Mouse (Mus musculus) urinary bladder, postnatal 25 days (tissue): ENCODE results near the gene Smyd1.
"Not testable (repeated sequence)": the region's sequence is repeated elsewhere in the genome, so short reads cannot be mapped to it uniquely, and the experiment has no call there.

Experiments used
- DNase-seq: peaks from one replicate; pipeline ENCODE4 v3.0.0; 2022; ENCODE audit warnings: low spot score

Smyd1 gene

DNA sequence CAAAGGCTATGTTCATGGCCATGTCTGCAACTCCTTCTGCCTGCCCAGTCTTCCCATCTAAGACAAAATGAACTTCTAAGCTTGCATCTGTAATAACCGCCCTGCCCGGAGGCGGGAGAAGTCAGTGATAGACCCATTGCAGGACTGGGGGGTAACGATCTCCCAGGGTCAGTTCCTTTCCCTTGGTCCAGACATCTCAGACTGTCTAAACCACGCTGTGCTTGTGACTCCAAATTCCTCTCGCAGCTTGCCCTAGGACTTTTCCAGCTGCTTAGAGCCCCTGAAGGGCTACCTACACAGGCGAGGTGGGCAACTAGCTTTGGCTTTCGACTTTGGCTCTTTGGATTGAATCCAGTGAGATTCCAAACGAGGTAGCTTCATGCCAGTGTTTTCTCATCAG lies 2.8 kb upstream of the Smyd1 start:
- no peak for DNase-seq

DNA sequence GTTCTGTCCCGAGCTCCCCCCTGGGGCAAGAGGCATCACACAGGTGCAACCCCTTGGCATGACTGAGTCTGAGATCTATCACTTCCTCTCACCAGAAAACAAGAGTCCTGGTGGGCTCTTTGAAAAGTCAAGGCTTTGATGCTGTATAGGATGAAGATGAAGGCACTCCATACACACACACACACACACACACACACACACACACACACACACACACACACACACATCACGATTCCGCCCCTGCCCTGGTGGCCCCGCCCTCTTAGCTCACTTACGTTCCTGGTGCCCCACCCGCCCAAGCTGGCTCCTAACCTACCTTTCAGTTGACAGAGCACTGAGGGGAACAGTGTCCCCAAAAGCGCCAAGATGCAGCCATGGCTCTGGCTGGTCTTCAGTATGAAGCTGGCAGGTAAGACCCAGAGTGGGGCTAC lies 473 bp upstream of the Smyd1 start, which contains the start of gene Cd8b1:
TSS of gene Cd8b1 (plus strand) at position 298 of the 431 bp plus-strand sequence.
- DNase-seq = no peak

DNA sequence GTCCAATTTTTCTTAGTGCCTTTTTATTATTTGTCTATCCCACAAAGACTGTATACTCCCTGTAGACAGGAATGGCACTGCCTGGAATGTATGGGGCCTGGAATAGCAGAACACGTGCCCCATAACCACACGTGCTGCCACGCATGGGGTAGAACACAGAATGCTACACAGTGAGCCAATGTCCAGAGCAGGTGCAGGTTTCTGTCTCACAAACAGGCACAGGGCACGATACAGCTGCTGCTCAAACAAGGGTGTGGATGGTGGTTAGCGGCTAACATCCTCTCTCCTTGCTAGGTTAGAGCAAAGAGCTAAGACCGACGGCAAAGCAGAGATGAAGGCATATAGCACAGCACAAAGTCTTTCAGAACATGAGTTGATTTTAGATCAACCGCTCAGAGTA lies 14.5 kb downstream of the Smyd1 start:
- no peak for DNase-seq

DNA sequence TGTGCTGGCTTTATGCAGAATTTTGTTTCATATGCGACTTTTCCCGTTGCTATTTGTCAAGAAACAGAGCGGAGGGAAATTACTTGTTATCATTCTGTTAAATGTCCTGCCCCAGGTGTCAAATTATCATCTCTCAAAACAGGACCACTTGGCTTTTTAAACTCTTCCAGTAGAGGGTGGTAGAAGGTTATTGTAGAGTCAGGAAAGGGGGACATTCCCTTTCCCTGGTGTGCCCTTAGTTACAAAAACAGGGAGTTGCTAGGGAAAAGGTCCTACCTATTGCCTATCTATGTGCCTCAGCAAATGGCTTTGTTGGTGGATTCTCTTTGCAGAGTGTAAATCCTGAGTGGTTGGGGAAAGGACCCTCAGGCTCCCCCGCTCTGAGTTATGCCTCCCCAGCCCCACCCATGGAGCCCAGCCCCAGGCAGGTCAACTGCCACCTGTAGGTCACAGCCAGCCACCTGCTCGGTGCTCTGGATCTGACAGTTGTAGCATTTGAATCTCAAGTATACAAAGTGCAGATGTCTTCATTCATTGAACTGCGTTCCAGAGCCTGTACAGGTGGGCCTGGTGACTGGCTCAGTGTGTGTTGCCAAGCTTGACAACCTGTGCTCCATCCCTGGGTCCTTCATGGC lies 19.8 kb downstream of the Smyd1 start:
- DNase-seq = no peak

DNA sequence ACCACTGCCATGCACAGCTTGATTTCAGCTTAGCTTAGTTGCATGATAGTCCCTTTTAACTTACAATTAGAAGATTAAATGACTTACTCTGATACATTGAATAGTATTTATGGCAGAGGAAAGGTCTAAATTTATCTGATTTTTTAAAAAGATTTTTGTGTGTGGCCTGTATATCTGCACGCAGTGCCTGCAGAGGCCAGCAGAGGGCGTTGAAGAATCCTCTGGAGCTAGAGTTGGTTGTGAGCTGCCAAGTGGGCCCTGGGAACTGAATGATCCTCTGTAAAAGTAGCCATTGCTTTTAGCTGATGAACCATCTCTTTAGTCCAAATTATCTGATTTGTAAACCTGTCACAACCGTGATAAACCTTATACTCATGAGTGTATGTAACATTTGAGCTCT lies 23.3 kb downstream of the Smyd1 start:
- no peak for DNase-seq

DNA sequence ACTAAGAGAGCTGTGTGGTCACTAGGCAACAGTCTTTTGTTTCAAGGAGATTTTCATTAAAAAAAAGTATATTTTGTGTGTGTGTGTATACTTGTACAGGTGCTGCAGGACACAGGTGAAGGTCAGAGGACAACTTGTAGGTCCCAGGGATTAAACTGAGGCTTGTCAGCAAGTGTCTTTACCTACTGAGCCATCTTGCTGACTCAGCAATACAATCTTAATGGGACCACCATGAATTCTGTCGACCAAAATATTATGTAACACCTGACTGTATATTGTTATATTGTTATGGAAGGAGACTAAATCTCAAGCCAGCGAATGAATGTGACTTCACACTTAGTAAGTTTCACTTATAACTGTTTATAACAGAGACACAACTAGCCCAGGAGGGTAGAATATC lies 24.0 kb downstream of the Smyd1 start:
- DNase-seq = no peak

DNA sequence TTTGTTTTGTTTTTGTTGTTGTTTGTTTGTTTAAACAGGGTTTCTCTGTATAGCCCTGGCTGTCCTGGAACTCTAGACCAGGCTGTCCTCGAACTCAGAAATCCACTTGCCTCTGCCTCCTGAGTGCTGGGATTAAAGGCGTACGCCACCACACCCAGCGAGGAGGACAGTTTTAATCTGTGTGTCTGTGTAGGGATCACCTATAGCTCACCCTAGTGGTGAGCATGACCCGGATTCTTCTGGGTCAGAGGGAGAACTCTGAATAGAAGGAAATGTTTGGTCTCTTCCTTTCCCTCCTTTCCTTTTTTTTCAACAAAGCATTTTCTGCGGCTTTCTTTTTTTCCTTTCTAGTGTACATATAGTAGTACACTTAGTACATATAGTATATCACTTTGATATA lies 26.7 kb downstream of the Smyd1 start:
- no peak for DNase-seq

DNA sequence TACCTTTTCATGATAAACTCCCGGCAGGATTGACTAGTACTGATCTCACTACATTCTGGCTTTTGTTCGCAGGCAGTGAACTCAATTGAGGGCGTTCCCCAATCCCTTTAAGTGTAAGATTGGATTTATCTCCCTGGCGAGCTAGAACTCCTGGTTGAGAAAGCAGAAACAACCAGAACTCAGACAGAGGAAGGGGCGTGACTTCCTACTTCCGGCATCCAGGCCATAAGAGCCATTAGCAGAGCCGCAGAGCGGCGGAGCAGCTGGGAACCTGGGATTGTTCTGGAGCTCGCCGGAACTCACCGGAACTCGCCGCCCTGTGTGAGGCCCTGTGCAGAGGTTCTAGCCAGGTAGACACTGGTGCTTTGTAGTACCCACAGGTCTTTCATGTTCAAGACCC lies 28.5 kb downstream of the Smyd1 start:
- no peak for DNase-seq

DNA sequence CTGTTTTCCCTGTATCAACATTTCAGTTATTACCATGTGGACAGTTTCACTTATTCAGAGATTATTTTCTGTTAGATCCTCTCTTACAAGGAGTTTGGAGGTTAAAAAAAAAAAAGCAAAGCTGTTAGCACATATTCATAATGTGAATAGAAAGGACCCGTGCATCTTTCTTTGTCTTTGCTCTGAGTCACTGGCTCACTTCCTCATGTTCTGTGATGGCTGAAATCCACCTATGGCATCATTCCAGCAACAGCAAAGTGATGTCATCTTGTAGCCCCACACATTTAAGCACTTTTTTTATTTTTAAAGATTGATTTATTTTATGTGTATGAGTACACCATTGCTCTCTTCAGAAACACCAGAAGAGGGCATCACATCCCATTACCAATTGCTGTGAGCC lies 42.6 kb downstream of the Smyd1 start:
- no peak for DNase-seq

DNA sequence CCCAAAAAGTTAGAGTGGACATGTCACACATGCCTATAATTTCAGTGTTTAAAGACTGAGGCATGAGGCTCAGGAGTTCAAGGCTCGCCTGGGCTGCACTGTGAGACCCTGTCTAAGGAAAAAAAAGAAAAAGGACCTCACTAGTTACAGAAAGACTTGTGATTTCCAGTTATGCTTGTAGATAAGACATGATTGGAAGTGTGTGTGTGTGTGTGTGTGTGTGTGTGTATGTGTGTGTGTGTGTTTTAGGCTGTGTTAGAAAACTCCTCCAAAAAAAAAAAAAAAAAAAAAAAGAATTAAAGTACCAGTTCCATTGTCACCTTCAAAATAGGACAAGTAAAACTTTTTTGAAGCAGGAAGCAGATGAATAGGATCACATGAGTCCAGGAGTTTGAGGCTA lies 47.4 kb downstream of the Smyd1 start:
- no peak for DNase-seq

DNA sequence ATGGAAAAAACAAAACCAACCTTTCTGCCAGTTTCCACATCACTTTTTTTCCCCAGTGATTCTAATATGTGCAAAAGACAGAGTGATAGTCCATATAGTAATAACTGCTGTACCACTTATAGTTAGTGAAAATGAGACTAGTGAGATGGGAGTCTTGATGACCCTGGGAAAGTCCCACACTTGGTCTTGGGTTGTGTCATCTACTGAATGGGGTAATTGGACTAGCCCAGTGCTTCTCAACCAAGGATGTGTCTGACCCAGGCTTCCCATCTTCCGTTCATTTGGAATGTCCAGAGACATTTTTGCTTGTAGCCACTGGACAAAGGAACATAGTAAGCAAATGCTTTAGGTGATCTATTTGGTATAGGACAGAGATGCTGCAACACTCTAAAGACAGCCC lies 48.3 kb downstream of the Smyd1 start:
- DNase-seq = no peak

DNA sequence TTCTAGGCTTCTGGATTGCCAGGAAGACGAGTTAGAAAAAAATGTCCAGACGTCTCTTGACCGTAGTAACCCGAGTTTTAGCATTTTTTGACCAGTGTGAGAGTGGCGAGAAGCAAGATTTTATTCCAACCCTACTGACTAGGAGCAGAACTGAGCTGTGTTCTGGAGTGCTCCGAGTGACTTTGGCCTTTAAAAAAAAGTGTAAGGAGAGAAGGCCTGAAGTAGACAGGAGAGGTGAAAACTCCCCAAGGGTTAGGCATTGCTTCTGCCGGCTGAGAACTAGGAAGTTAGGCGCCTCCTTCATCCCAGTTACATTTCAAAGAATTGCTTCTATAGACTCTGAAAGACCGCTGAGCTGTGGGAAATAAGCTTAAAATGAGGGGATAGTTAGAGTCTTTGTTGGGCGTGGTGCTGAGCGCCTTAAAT lies 49.7 kb downstream of the Smyd1 start:
- peak; percentile 4 for DNase-seq

DNA sequence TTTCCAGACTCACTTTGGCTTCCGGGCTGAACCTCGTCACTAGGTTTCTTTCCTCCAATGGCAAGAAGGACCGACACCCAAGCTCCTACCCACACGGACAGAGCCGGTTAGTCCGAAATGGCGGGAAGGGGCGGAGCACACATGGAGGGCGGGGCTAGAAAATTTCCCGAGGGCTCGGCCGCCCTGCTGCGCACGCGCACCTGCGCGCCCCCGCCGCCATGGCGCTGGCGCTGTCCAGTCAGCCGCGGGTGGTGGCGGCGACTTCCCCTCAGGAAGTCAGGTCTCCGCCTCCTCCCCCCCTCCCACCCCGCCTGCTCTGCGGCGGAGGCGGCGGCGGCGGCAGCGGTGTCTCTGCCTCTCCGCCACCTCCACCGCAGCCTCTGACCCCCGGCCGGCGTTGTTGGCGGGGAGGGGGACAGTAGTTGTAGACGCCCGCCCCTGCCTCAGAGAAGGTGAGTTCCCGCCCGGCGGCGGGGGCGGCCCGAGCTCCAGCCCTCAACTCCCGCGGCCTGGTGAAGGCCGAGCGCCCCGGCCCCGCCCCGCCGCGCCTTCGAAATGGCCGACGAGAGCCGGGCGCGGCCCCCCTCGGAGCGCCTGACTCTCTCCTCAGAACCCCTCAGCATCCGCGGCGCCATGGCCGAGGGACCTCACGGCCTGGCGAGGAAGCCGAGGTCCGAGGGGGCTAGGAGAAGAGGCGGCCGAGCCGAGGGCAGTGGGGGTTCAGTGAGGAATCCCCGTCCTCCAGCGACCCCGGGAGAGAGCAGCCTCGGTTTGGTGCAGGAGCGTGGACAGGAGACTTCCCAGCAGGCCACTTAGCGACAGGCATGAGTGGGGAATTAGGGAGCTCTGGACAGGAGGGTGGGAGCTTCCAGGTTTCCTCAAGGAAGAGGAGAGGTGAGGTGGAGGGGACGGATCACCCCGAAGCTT lies 50.4 kb downstream of the Smyd1 start, which contains the start of gene Krcc1:
TSS of gene Krcc1 (plus strand) at position 289 of the 927 bp plus-strand sequence.
- DNase-seq = peak; percentile 96

DNA sequence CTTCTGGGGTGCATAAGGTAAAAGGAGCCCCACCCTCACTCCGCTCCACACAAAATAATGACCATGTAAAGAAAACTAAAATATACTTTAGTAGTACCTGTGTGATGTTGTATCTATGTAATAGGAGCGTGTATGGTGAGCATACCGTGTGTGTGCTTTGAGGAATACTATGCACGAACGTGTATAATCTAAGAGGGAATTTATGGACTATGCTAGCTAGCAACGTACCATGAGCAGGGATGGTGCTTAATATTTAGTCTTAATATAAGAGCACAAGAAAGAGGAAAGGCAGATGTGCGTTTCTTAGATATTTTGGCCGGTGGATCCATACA lies 51.0 kb downstream of the Smyd1 start:
- DNase-seq = no peak

DNA sequence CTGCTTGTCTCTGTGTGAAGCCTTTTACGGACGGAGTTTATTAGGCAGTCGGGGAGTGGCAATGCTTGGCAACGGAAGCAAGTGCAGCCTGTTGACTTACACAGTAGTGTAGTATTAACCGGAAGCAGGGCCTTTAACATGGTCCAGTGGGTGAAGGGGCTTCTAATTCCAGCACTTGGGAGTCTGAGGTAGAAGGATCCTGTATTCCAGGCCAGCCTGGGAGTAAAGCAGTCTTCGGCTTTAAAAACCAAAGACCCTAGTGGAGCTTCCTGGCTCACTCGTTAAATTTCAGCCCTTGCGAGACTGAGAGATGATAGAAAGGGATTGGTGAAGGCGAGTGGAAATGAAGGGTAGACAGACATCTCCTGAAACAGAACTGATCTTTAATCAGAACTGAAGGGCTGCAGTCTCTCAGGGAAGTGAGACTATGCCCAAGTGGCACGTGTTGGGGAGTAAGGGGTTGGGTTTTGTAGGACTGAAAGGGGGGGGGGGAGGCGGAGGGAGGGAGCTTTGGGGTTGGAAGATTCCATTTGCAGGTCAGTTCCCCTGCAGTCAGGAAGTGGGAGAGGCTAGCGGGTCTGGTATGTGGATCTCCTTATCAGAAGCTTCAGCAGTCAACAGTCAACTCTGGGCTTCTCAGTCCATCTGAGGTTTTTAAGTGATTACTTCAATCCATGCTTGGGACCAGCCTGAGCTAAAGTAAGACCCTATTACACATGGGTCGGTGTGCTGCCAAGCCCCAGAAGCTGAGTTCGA lies 51.6 kb downstream of the Smyd1 start:
- peak; percentile 16 for DNase-seq

DNA sequence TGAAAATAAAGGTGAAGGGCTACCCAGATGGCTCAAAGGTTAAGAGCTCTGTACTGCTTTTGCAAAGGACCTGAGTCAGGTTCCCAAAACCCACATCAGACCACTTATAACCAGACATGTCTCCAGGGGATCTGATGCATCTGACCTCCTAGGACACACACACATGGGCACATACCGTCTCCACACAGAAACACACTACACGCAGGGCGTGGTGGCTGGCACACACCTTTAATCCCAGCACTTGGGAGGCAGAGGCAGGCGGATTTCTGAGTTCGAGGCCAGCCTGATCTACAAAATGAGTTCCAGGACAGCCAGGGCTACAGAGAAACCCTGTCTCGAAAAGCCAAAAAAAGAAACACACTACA lies 52.4 kb downstream of the Smyd1 start:
- DNase-seq = not testable (repeated sequence)

DNA sequence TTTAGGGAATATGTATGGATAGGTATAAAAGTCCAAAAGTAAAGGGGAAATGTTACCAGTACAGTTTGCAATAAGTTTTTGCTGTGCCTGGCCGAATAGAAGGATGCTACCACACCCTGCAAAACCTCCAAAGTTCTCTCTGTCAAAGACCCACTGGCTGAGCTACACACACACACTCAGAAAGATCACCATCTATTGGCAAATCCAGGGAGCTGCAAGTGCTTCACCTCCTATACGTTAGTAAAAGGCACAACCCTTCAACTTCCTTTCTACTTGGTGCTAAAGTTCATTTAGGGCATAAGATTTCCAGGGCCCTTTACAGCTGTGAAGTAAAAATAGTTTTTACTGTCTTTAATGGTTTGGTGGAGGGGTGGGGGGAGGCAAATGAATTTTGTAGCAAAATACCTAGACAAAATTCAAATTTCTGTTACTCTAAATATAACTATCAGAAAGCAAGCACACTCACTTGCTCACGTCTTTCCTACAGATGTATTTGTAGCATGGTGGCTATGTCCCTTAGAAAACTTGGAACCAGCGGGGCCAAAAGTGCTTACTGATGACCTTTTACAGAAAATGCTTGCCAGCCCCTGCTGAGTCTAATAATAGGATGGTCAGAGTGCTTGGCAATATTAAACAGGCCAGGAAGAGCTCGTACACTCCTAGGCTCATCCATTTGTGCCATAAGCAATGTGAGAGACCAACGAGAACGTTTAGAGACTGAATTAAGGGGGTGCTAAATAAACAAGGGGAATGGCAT lies 52.9 kb downstream of the Smyd1 start:
- no peak for DNase-seq

DNA sequence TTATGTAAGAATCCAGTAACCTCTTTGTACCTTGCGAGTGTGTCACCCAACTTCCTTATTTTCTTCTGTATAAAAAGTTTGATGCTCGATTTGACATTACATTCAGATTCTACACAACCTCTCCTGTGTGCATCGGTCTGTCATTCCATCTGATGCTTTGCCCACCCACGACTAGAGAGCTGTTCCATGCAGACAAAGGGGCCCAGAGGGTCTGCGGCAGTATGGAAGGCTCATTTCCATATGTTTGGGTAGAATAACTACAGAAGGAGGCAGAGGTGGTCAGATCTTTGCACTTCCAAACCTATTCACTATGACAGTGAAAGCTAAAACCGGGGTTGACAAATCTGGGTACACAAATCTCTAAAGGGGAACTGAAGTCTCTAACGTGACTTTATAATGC lies 54.4 kb downstream of the Smyd1 start:
- not testable (repeated sequence) for DNase-seq

DNA sequence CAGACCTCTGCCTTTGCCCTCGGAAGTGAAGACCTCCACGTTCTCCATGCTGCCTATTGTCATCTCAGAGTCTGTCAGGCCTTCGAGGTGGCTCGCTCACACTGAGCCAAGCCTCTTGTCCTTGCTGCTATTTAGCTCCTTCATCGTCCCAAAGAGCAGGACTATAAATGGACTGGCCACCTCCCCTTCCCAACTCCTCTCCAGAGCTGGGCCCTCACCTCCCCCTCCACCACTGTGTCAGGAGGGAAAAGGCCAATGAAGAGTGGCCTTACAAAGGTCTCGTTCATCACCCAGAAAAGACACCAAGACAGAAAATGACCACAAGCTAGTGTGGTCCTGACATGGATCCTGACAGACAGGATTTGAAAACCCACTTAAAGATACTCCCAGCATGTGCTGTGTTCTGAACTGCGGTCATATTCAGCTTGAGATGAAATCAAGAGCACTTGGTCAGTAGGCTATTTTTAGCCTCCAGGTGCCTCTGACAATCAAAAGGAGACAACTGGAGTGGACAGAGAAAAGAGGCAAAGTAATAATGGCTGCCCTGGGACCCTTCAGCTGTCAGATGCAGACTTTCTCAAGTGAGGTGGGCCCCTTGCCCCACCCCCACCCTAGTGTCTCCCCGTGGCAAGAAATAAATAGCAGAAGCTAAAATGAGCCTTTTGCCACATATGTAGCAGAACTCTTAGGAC lies 59.7 kb downstream of the Smyd1 start:
- no peak for DNase-seq

DNA sequence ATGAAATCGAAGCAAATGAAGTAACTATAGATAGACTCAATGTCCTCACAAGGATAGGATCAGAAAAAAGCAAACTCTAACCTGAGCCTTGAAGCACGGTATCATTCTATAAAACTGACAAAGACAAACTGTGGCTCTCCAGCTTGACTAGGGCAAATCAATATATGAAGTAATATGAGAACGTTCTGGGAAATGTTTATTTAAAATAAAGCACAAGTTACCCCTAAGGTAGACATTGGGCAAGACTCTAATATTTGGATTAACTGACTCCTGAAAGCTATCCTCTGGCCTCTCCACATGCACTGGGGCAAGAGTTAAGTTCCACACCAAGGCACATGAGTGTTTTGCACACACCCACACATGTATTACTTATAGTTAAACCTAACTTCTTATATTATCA lies 61.0 kb downstream of the Smyd1 start:
- no peak for DNase-seq

DNA sequence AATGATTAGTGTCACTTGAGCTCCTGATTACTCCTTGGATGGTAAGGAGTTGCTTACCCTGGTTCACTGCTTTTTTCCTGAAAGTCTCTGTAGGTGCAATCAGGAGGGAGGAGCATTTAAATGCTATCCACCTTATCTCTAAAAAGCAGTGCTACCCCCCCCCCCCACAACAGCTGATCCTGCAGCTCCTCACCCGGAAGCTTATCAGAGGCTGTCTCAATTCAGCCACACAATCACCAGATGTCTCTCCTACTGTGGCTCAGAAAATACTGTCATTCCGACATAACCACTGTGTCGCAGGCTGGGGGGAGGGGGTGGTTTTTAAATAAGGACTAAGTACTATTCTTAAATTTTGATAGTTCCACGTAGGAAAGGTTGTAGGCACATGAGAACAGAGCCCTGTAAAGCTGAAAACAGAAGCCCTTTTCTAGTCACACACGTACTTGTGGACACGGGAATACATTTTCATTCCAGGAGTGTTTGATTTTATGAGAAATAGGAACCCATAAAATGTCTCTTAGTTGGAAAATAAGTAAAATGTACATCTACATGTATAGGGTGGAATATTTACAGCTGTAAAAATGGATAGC lies 61.9 kb downstream of the Smyd1 start:
- DNase-seq = no peak
